Mouse (Mus musculus): Measurements from ENCODE around the gene Cracr2b.

DNA sequence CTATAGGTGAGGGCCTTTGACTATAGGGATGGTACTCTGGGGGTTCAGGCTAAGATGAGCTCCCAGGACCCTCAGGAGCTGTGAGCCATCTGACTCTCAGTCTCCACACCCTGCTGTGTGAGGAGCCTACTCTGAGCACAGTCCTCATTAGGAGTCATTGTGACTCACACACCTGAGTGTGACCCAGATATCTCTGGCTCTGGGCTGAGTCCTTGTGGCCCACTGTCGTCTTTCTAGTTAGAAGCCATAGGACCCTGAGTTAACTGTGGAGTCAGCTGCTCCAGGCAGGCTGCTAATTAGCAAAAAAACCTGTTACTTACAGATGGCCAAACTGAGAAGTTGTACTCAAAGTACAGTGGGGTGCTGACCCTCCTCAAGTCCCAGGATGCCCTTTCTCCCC lies 32.8 kb downstream of the Cracr2b start:
- TF ChIP-seq CTCF (IDR thresholded peaks at IDR 0.05; ENCODE audit: low read depth) (no peak), EP300 (IDR thresholded peaks at IDR 0.05; ENCODE audit: low read depth) (no peak)
